Mouse (Mus musculus): Measurements from ENCODE around the gene Stip1.
"Not testable (repeated sequence)": the region's sequence is repeated elsewhere in the genome, so short reads cannot be mapped to it uniquely, and the experiment has no call there.

The Stip1 gene

GRCm38 (mm10) chr19:7014481-7015135 is 25.2 kb downstream of the Stip1 start:
- DNase-seq (ENCODE audit: low spot score) = no peak

- DNase-seq (ENCODE audit: low spot score) = no peak
Measured at GRCm38 (mm10) chr19:7013984-7014383, 25.8 kb downstream of the Stip1 start.

- no peak for DNase-seq (ENCODE audit: low spot score)
Measured at GRCm38 (mm10) chr19:7012426-7012825, 27.3 kb downstream of the Stip1 start.

- no peak for DNase-seq (ENCODE audit: low spot score)
Measured at GRCm38 (mm10) chr19:7006892-7007593, 32.7 kb downstream of the Stip1 start.

GRCm38 (mm10) chr19:6999360-7000063 is 40.3 kb downstream of the Stip1 start:
- no peak for DNase-seq (ENCODE audit: low spot score)

GRCm38 (mm10) chr19:6997721-6998290 is 42.0 kb downstream of the Stip1 start:
- DNase-seq (ENCODE audit: low spot score) = peak; percentile 39

- peak; percentile 85 for DNase-seq (ENCODE audit: low spot score)
Measured at GRCm38 (mm10) chr19:6996006-6996405, 43.8 kb downstream of the Stip1 start, which contains the start of the genes Nudt22 and Trpt1. TSS of gene Nudt22 (minus strand) at chr19:6996117. TSS of gene Trpt1 (plus strand) at chr19:6996131.

- DNase-seq (ENCODE audit: low spot score) = no peak
Measured at GRCm38 (mm10) chr19:6995255-6995991, 44.3 kb downstream of the Stip1 start.

- no peak for DNase-seq (ENCODE audit: low spot score)
Measured at GRCm38 (mm10) chr19:6994489-6994888, 45.3 kb downstream of the Stip1 start.

GRCm38 (mm10) chr19:6994002-6994401 is 45.8 kb downstream of the Stip1 start:
- no peak for DNase-seq (ENCODE audit: low spot score)

GRCm38 (mm10) chr19:6993011-6993770 is 46.6 kb downstream of the Stip1 start:
- DNase-seq (ENCODE audit: low spot score) = peak; percentile 48

GRCm38 (mm10) chr19:6992011-6992858 is 47.5 kb downstream of the Stip1 start, which contains the start of gene Dnajc4:
TSS of gene Dnajc4 (minus strand) at chr19:6992572.
- peak; percentile 98 for DNase-seq (ENCODE audit: low spot score)

GRCm38 (mm10) chr19:6991166-6991565 is 48.6 kb downstream of the Stip1 start:
- DNase-seq (ENCODE audit: low spot score) = not testable (repeated sequence)

GRCm38 (mm10) chr19:6990712-6991111 is 49.1 kb downstream of the Stip1 start:
- peak; percentile 34 for DNase-seq (ENCODE audit: low spot score)

- DNase-seq (ENCODE audit: low spot score) = peak; percentile 42
Measured at GRCm38 (mm10) chr19:6989251-6989650, 50.5 kb downstream of the Stip1 start.

- DNase-seq (ENCODE audit: low spot score) = no peak
Measured at GRCm38 (mm10) chr19:6987904-6988285, 51.9 kb downstream of the Stip1 start.

GRCm38 (mm10) chr19:6987061-6987903 is 52.5 kb downstream of the Stip1 start, which contains the start of gene Vegfb:
TSS of gene Vegfb (minus strand) at chr19:6987651.
- DNase-seq (ENCODE audit: low spot score) = peak; percentile 79

- no peak for DNase-seq (ENCODE audit: low spot score)
Measured at GRCm38 (mm10) chr19:6985951-6986708, 53.6 kb downstream of the Stip1 start.
